Mouse (Mus musculus) CD4-positive, CD25-positive, alpha-beta regulatory T cell, adult 2 months (primary cell): ENCODE data around the gene Ccni.

Source experiments
- DNase-seq: peaks from one replicate; pipeline ENCODE4 v3.0.0-alpha.2; 2012; ENCODE audit warnings: low read depth, low spot score

The Ccni gene

GRCm38 (mm10) chr5:93136956-93137586 lies 69.2 kb downstream of the Ccni start:
- DNase-seq, result peak; percentile 73

- DNase-seq, result peak; percentile 33
Measured at GRCm38 (mm10) chr5:93135368-93136107, 70.8 kb downstream of the Ccni start.

- peak; percentile 70 for DNase-seq
Measured at GRCm38 (mm10) chr5:93133445-93134244, 72.7 kb downstream of the Ccni start.
